Mouse (Mus musculus): Measurements from ENCODE around the gene Gm10718.
"Not testable (repeated sequence)": the region's sequence is repeated elsewhere in the genome, so short reads cannot be mapped to it uniquely, and the experiment has no call there.

GRCm38 (mm10) chr9:3029276-3030000 lies 6.1 kb downstream of the Gm10718 start:
- not testable (repeated sequence) for TF ChIP-seq FLI1 (IDR thresholded peaks at IDR 0.05; ENCODE audit: low read length); GATA1 (IDR thresholded peaks at IDR 0.05; ENCODE audit: borderline replicate concordance, low read length)
